13 mouse cellular contexts compared by ENCODE assay signal in genomic region chr8:114923629-114924028, GRCm38 (mm10).
A peak's percentile ranks its signal among the peaks of the same experiment; 100 is the strongest.
DNase-seq lines count a peak whose midpoint lies in the region; ATAC-seq lines count a peak whose summit lies in the region.
"Had no signal": no experiment of that assay in that cellular context is flagged by ENCODE, and none has a peak within 500 bp of the region (broad histone marks: within the 10 kb centered on the region; RNA-seq: fewer than 3 reads in every experiment).

No protein-coding gene starts in this region.

- peak; percentile 49; the same call in 1 of the 2 replicates for ATAC-seq in cerebellum, adult (ENCODE audit: insufficient number of reproducible peaks, low FRiP score, low TSS enrichment)
- ATAC-seq: midbrain, embryonic 16.5 days had no signal

- no peak for DNase-seq in cerebellum, adult 11 months
- DNase-seq in gastrocnemius, postnatal 14 days, result peak; percentile 17
- DNase-seq in gastrocnemius, postnatal 4 days (ENCODE audit: low spot score in 2 of 2), result no peak
- DNase-seq in brain, embryonic 18.5 days (ENCODE audit: low read depth, low spot score), result peak; percentile 20
- DNase-seq in left cerebral cortex, adult 9 months (ENCODE audit: low spot score in 2 of 2), result peak; percentile 5 to 39
- no peak for DNase-seq in T-cell, adult 2 months (ENCODE audit: low spot score)
- no peak for DNase-seq in kidney, postnatal 4 days
- DNase-seq: adrenal gland, adult 2 months; kidney, adult 8-10 months; lung, postnatal 10 days; thymus, postnatal 25 days had no signal

- intact Hi-C loops in gastrocnemius, postnatal 14 days (cut with DNase I; ENCODE audit: low total_unique reads), result no loop called here

Comparison
In these comparisons a context has a peak if more than half of its experiments do, and no peak if none do; other contexts are left out.
1. DNase-seq: peak in gastrocnemius, postnatal 14 days (single experiment), brain, embryonic 18.5 days (single experiment) and left cerebral cortex, adult 9 months (2 of 2); none in cerebellum, adult 11 months (single experiment), gastrocnemius, postnatal 4 days (0 of 2), T-cell, adult 2 months (single experiment) and kidney, postnatal 4 days (0 of 2).